Mouse (Mus musculus): Measurements from ENCODE around the gene Acvr1.

Acvr1 gene

GRCm38 (mm10) chr2:58478144-58478543 is 88.8 kb downstream of the Acvr1 start:
- no peak for DNase-seq (ENCODE audit: low read depth)

GRCm38 (mm10) chr2:58476956-58477715 is 89.8 kb downstream of the Acvr1 start:
- peak; percentile 91 for DNase-seq (ENCODE audit: low read depth)

GRCm38 (mm10) chr2:58475578-58475977 is 91.4 kb downstream of the Acvr1 start:
- DNase-seq (ENCODE audit: low read depth): no peak

- no peak for DNase-seq (ENCODE audit: low read depth)
These were observed 96.7 kb downstream of the Acvr1 start for GRCm38 (mm10) chr2:58470290-58470689.

GRCm38 (mm10) chr2:58469816-58470215 is 97.1 kb downstream of the Acvr1 start, which contains the start of gene Gm17409:
Gm17409 (plus strand) TSS chr2:58470116.
- DNase-seq (ENCODE audit: low read depth): no peak

- peak; percentile 22 for DNase-seq (ENCODE audit: low read depth)
These were observed 108.1 kb downstream of the Acvr1 start for GRCm38 (mm10) chr2:58458820-58459371.

GRCm38 (mm10) chr2:58457488-58457865 is 109.5 kb downstream of the Acvr1 start:
- DNase-seq (ENCODE audit: low read depth): no peak

GRCm38 (mm10) chr2:58456843-58457487 is 110.0 kb downstream of the Acvr1 start:
- no peak for DNase-seq (ENCODE audit: low read depth)

GRCm38 (mm10) chr2:58454095-58454865 is 112.7 kb downstream of the Acvr1 start:
- no peak for DNase-seq (ENCODE audit: low read depth)

GRCm38 (mm10) chr2:58447001-58447400 is 120.0 kb downstream of the Acvr1 start:
- no peak for DNase-seq (ENCODE audit: low read depth)

GRCm38 (mm10) chr2:58443163-58443562 is 123.8 kb downstream of the Acvr1 start:
- DNase-seq (ENCODE audit: low read depth): no peak

- no peak for DNase-seq (ENCODE audit: low read depth)
These were observed 130.0 kb downstream of the Acvr1 start for GRCm38 (mm10) chr2:58436911-58437310.

GRCm38 (mm10) chr2:58435507-58435906 is 131.4 kb downstream of the Acvr1 start:
- no peak for DNase-seq (ENCODE audit: low read depth)

- DNase-seq (ENCODE audit: low read depth): no peak
These were observed 132.5 kb downstream of the Acvr1 start for GRCm38 (mm10) chr2:58434438-58434837.

- DNase-seq (ENCODE audit: low read depth): no peak
These were observed 133.6 kb downstream of the Acvr1 start for GRCm38 (mm10) chr2:58433317-58433716.

GRCm38 (mm10) chr2:58432211-58432610 is 134.7 kb downstream of the Acvr1 start:
- DNase-seq (ENCODE audit: low read depth): no peak

GRCm38 (mm10) chr2:58425436-58426004 is 141.4 kb downstream of the Acvr1 start:
- no peak for DNase-seq (ENCODE audit: low read depth)

- no peak for DNase-seq (ENCODE audit: low read depth)
These were observed 143.6 kb downstream of the Acvr1 start for GRCm38 (mm10) chr2:58423319-58423718.

GRCm38 (mm10) chr2:58419571-58419970 is 147.4 kb downstream of the Acvr1 start:
- no peak for DNase-seq (ENCODE audit: low read depth)

- DNase-seq (ENCODE audit: low read depth): no peak
These were observed 148.8 kb downstream of the Acvr1 start for GRCm38 (mm10) chr2:58418109-58418508.

- peak; percentile 35 for DNase-seq (ENCODE audit: low read depth)
These were observed 149.3 kb downstream of the Acvr1 start for GRCm38 (mm10) chr2:58417684-58418083.

- DNase-seq (ENCODE audit: low read depth): peak; percentile 7
These were observed 151.9 kb downstream of the Acvr1 start for GRCm38 (mm10) chr2:58415037-58415436.

All from NIH3T3 (cell line).